Mouse (Mus musculus): ENCODE measurements around the gene Mmp2.

- TF ChIP-seq POLR2A (IDR thresholded peaks at IDR 0.05; ENCODE audit: extremely low read depth, insufficient read depth, low read length) (no peak), CTCF (IDR thresholded peaks at IDR 0.05; ENCODE audit: extremely low read depth, insufficient read depth, low read length) (no peak)
Observed at GRCm38 (mm10) chr8:92850239-92850638, 23.1 kb downstream of the Mmp2 start.
